Mouse (Mus musculus): ENCODE data around the gene Tmem9b.

DNA sequence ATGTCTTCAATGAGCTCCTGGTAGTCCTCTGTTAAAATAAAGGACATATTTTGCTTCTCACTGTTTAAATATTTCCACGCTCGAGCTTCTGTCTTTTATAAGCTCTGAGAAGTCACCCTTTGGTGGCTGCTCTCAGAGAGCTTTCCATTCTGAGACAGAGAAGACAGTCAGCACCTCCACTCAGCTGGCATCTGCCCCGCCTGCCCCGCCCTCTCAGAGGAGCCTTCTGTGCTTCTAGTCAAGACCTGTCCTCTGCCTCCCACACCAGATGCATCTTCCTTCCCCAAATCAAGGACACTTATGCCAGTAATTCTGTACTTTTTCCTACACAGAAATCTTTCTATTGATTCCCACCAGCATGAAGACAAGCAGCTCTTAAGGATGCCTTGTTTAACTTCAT lies 48.0 kb upstream of the Tmem9b start:
- TF ChIP-seq CTCF (IDR thresholded peaks at IDR 0.05; ENCODE audit: control insufficient read depth, insufficient read depth, insufficient replicate concordance, low read depth, low read length) (no peak), POLR2A (IDR thresholded peaks at IDR 0.05; ENCODE audit: control insufficient read depth, low read depth, low read length) (no peak)
